Mouse (Mus musculus): ENCODE data around the gene Bub3.

DNA sequence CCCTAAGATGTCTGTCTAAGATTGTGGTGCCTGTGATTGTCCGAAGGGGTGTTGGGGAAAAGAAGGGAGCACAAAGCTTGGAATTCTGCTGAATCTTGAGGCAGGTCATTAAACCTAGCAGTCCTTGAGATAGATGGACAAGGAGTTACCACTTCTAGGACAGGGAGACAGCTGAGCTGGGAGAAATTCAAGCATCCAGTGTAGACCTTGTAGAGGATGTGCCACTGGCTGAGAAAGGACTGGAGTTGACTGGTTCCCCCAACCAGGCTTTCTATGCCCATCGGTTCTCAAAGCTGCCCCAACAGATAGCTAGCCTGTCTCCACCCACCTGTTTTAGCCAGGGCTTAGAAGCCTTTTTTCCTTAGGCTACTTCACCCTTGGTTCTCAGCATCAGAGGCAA lies 13.6 kb upstream of the Bub3 start:
- TF ChIP-seq CTCF (IDR thresholded peaks at IDR 0.05; ENCODE audit: extremely low read depth, insufficient read depth, insufficient read length, insufficient replicate concordance) (no peak), POLR2A (IDR thresholded peaks at IDR 0.05; ENCODE audit: low read depth, low read length) (no peak)
